Mouse (Mus musculus): ENCODE measurements around the gene Nmt2. TPM values are rescaled to one million over a fixed set of nuclear protein-coding genes. Genes with fewer than 3 reads are reported as not detected.

The Nmt2 gene
- total and polyA plus RNA-seq, 3 experiments: 19.9 to 34.1 TPM; not detected in 1

DNA sequence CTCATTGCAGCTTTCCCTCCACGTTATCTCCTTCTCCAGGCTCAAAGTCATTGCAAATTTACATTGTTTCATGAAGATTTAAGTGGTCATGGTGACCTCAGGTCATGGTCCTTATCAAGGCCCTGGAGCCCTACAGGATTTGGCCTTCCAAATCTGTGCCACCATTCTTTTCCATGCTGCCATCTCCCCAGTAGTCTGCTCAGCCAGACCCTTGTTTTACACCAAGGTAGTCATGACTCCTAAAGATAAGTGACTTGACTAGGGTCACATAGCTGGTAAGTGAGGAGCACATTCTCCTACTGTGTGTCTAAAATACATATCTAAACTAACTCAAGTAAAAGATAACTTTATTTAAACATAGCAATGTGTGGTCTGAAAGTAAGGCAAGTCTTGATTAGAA is 8.2 kb downstream of the Nmt2 start:
- H3K36me3 ChIP-seq (ENCODE audit: control insufficient read depth in 1 of 2, insufficient read depth in 2 of 2, low read length in 2 of 2): peaks cover 0 to 8% of the 10 kb centered on the region in 2 experiments
- H3K27me3 ChIP-seq (ENCODE audit: control insufficient read depth in 1 of 2, insufficient read depth in 2 of 2, low read length in 2 of 2): no peaks in the 10 kb centered on the region
- TF ChIP-seq TCF12 (IDR thresholded peaks at IDR 0.05; ENCODE audit: low read depth, low read length) (no peak), POLR2AphosphoS5 (IDR thresholded peaks at IDR 0.05; ENCODE audit: borderline replicate concordance, low read depth, low read length) (no peak), POLR2A (IDR thresholded peaks at IDR 0.05; ENCODE audit: control insufficient read depth in 1 of 2, insufficient read depth in 1 of 2, low read depth in 1 of 2, low read length in 2 of 2, poor library complexity in 1 of 2) (no peak), POLR2AphosphoS2 (IDR thresholded peaks at IDR 0.05; ENCODE audit: low read length) (no peak), RCOR1 (IDR thresholded peaks at IDR 0.05; ENCODE audit: low read depth, low read length) (no peak), USF1 (IDR thresholded peaks at IDR 0.05; ENCODE audit: low read depth, low read length) (no peak), EP300 (IDR thresholded peaks at IDR 0.05; ENCODE audit: low read depth in 1 of 2, low read length in 2 of 2) (no peak), UBTF (IDR thresholded peaks at IDR 0.05; ENCODE audit: borderline replicate concordance, insufficient read depth, low read depth, low read length) (no peak), MXI1 (IDR thresholded peaks at IDR 0.05; ENCODE audit: low read depth, low read length) (no peak), CHD1 (IDR thresholded peaks at IDR 0.05; ENCODE audit: low read depth, low read length) (no peak), MYB (IDR thresholded peaks at IDR 0.05; ENCODE audit: low read depth, low read length) (no peak), KAT2A (conservative IDR thresholded peaks at IDR 0.05; ENCODE audit: low read depth, low read length) (no peak), NELFE (IDR thresholded peaks at IDR 0.05; ENCODE audit: low read depth, low read length) (no peak), E2F4 (IDR thresholded peaks at IDR 0.05; ENCODE audit: borderline replicate concordance, low read depth, low read length) (no peak), ETS1 (IDR thresholded peaks at IDR 0.05; ENCODE audit: low read depth, low read length) (no peak), ZKSCAN1 (IDR thresholded peaks at IDR 0.05; ENCODE audit: low read depth, low read length) (no peak), ELF1 (IDR thresholded peaks at IDR 0.05; ENCODE audit: low read depth, low read length) (no peak), USF2 (IDR thresholded peaks at IDR 0.05; ENCODE audit: borderline replicate concordance in 1 of 2, insufficient read depth in 1 of 2, low read depth in 1 of 2, low read length in 2 of 2) (no peak), MYC (IDR thresholded peaks at IDR 0.05; ENCODE audit: low read depth, low read length) (no peak), NRF1 (IDR thresholded peaks at IDR 0.05; ENCODE audit: insufficient read depth, low read depth, low read length, poor library complexity, severe bottlenecking) (no peak)
- H3K9me3 ChIP-seq (replicated peaks; ENCODE audit: insufficient read depth, low read length): no peaks in the 10 kb centered on the region
- no peak overlapping the region for H3K4me3 ChIP-seq (ENCODE audit: control insufficient read depth in 1 of 2, insufficient read depth in 1 of 2, low read depth in 2 of 2, low read length in 2 of 2)
- H3K9ac ChIP-seq (ENCODE audit: control insufficient read depth, low read depth, low read length, poor library complexity, severe bottlenecking): no peak overlapping the region
- no peak for DNase-seq (ENCODE audit: low read depth, low spot score)
- H3K27ac ChIP-seq (ENCODE audit: control insufficient read depth, low read depth, low read length): no peak overlapping the region
- H3K79me2 ChIP-seq (ENCODE audit: control insufficient read depth, insufficient read depth, low read length, poor library complexity): peaks cover 52% of the 10 kb centered on the region
- H3K4me1 ChIP-seq (ENCODE audit: control insufficient read depth in 1 of 2, insufficient read depth in 2 of 2, low read length in 2 of 2): peaks cover 0 to under 1% of the 10 kb centered on the region in 2 experiments; a peak in 2 of 4 replicates

GRCm38 (mm10) chr2:3295826-3296225 is 11.8 kb downstream of the Nmt2 start:
- no peaks in the 10 kb centered on the region for H3K9me3 ChIP-seq (replicated peaks; ENCODE audit: insufficient read depth, low read length)
- TF ChIP-seq HCFC1 (IDR thresholded peaks at IDR 0.05; ENCODE audit: low read depth, low read length) (no peak), KAT2A (conservative IDR thresholded peaks at IDR 0.05; ENCODE audit: low read depth, low read length) (no peak), CHD1 (IDR thresholded peaks at IDR 0.05; ENCODE audit: low read depth, low read length) (no peak), NELFE (IDR thresholded peaks at IDR 0.05; ENCODE audit: low read depth, low read length) (no peak)
- H3K4me3 ChIP-seq (ENCODE audit: control insufficient read depth in 1 of 2, insufficient read depth in 1 of 2, low read depth in 2 of 2, low read length in 2 of 2): no peak overlapping the region
- no peak for DNase-seq (ENCODE audit: low read depth, low spot score)
- no peaks in the 10 kb centered on the region; a peak in 1 of 4 replicates for H3K4me1 ChIP-seq (ENCODE audit: control insufficient read depth in 1 of 2, insufficient read depth in 2 of 2, low read length in 2 of 2)
- H3K36me3 ChIP-seq (ENCODE audit: control insufficient read depth in 1 of 2, insufficient read depth in 2 of 2, low read length in 2 of 2): no peaks in the 10 kb centered on the region; a peak in 3 of 4 replicates
- no peak overlapping the region for H3K27ac ChIP-seq (ENCODE audit: control insufficient read depth, low read depth, low read length)
- H3K79me2 ChIP-seq (ENCODE audit: control insufficient read depth, insufficient read depth, low read length, poor library complexity): peaks cover 51% of the 10 kb centered on the region
- H3K27me3 ChIP-seq (ENCODE audit: control insufficient read depth in 1 of 2, insufficient read depth in 2 of 2, low read length in 2 of 2): no peaks in the 10 kb centered on the region
- H3K9ac ChIP-seq (ENCODE audit: control insufficient read depth, low read depth, low read length, poor library complexity, severe bottlenecking): no peak overlapping the region

Measured in MEL (cell line).